Mouse (Mus musculus) lung, adult 2 months (tissue): ENCODE measurements at regions not wholly inside any gene's neighbourhood (a gene's known extent, or its start where the extent isn't known, plus 50 kb on each side); places are given as distances from the start of the nearest gene placed in this dataset.

ENCODE experiments used
- CTCF ChIP-seq: fragments of 200-500 bp; IDR thresholded peaks from 2 replicates; pipeline ENCODE4 v1.5.1; 2011; ENCODE audit warnings: mild to moderate bottlenecking, low read length, control low read depth; ENCODE audit not compliant: insufficient read depth
- POLR2A ChIP-seq: fragments of 200-500 bp; IDR thresholded peaks from 2 replicates; pipeline ENCODE4 v1.6.1; 2011; ENCODE audit warnings: low read depth, mild to moderate bottlenecking, control low read depth, low read length, borderline replicate concordance; ENCODE audit errors: extremely low read depth

- TF ChIP-seq POLR2A (no peak), CTCF (no peak)
These were observed 100.8 kb downstream of the Tmsb4x start for GRCm38 (mm10) chrX:167108356-167108755.
